19 mouse cellular contexts compared by ENCODE assay signal in the genomic region with DNA sequence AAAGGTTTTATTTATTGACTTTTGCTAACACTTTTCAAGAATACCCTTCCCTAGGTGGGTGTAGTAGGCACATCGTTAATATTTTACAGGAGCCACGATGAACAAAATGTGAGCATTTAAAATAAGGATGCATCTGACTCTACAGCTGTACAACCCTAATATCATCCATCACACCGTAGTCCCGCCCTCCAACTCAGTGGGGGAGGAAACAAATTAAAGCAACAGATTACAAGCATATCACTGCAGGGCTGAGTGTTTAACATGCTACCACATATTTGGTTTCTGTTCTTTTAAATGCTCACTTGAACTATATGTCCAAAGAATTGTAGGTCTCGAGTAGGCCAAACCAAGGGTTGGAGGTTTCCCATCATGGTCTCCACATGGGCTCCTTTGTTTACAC. TPM values are rescaled to one million over a fixed set of nuclear protein-coding genes. Genes with fewer than 3 reads are reported as not detected.
DNase-seq lines count a peak whose midpoint lies in the region; ATAC-seq and TF ChIP-seq lines count a peak whose summit lies in the region.
"Had no signal": no experiment of that assay in that cellular context is flagged by ENCODE, and none has a peak within 500 bp of the region (broad histone marks: within the 10 kb centered on the region; RNA-seq: fewer than 3 reads in every experiment).

No protein-coding gene starts in this region.

- H3K27ac ChIP-seq in hindbrain, embryonic 15.5 days (replicated peaks), result no peak overlapping the region
- H3K27ac ChIP-seq in hindbrain, embryonic 13.5 days, result no peak overlapping the region
- H3K27ac ChIP-seq in midbrain, embryonic 15.5 days, result no peak overlapping the region
- H3K27ac ChIP-seq in midbrain, postnatal 0 days (ENCODE audit: low read depth, low read length), result no peak overlapping the region
- H3K27ac ChIP-seq: forebrain, embryonic 12.5 days; limb, embryonic 13.5 days; liver, embryonic 12.5 days had no signal

- peak overlapping the region; percentile 50; the same call in 1 of the 2 replicates for H3K4me3 ChIP-seq in hindbrain, embryonic 15.5 days
- no peak overlapping the region for H3K4me3 ChIP-seq in hindbrain, embryonic 13.5 days
- H3K4me3 ChIP-seq in midbrain, embryonic 15.5 days, result no peak overlapping the region
- no peak overlapping the region for H3K4me3 ChIP-seq in midbrain, postnatal 0 days (ENCODE audit: low read depth, low read length)

- H3K27me3 ChIP-seq in hindbrain, embryonic 15.5 days, result 0 out of 2 replicates have a peak, but pooled peaks cover 4% of the 10 kb centered on the region
- H3K27me3 ChIP-seq in hindbrain, embryonic 13.5 days, result peaks cover 20% of the 10 kb centered on the region
- H3K27me3 ChIP-seq in midbrain, embryonic 15.5 days (replicated peaks), result peaks cover 8% of the 10 kb centered on the region; the same call in 1 of the 2 replicates
- H3K27me3 ChIP-seq in midbrain, postnatal 0 days (ENCODE audit: insufficient read depth, low read length), result no peaks in the 10 kb centered on the region

- no peak overlapping the region for H3K9ac ChIP-seq in hindbrain, embryonic 15.5 days
- no peak overlapping the region for H3K9ac ChIP-seq in hindbrain, embryonic 13.5 days
- no peak overlapping the region for H3K9ac ChIP-seq in midbrain, embryonic 15.5 days
- no peak overlapping the region for H3K9ac ChIP-seq in midbrain, postnatal 0 days (replicated peaks; ENCODE audit: low read length, poor library complexity, severe bottlenecking)
- H3K9ac ChIP-seq: liver, embryonic 12.5 days had no signal

- no peaks in the 10 kb centered on the region for H3K9me3 ChIP-seq in hindbrain, embryonic 15.5 days
- H3K9me3 ChIP-seq in hindbrain, embryonic 13.5 days, result no peaks in the 10 kb centered on the region
- no peaks in the 10 kb centered on the region for H3K9me3 ChIP-seq in midbrain, embryonic 15.5 days
- no peaks in the 10 kb centered on the region for H3K9me3 ChIP-seq in midbrain, postnatal 0 days (ENCODE audit: low read length)
- H3K9me3 ChIP-seq: forebrain, embryonic 12.5 days; heart, embryonic 10.5 days; limb, embryonic 13.5 days; liver, embryonic 12.5 days had no signal

- no peak; the same call in 1 of the 2 replicates for ATAC-seq in hindbrain, embryonic 15.5 days (ENCODE audit: low FRiP score, low read depth)
- no peak; the same call in 1 of the 2 replicates for ATAC-seq in hindbrain, embryonic 13.5 days (ENCODE audit: low FRiP score)
- 0 out of 2 replicates have a peak, but pooled peaks have one; percentile 16 for ATAC-seq in midbrain, embryonic 15.5 days (replicated peaks)
- ATAC-seq in midbrain, postnatal 0 days (ENCODE audit: low FRiP score), result no peak

- 90% methylated on average over 5 of the region's 5 CpGs for WGBS in hindbrain, embryonic 15.5 days
- WGBS in hindbrain, embryonic 13.5 days, result 95% methylated on average over 5 of the region's 5 CpGs
- WGBS in midbrain, embryonic 15.5 days, result 96% methylated on average over 5 of the region's 5 CpGs
- 95% methylated on average over 5 of the region's 5 CpGs for WGBS in midbrain, postnatal 0 days

- no peak overlapping the region; the same call in 1 of the 2 replicates for H3K4me2 ChIP-seq in hindbrain, embryonic 15.5 days
- no peak overlapping the region for H3K4me2 ChIP-seq in hindbrain, embryonic 13.5 days
- no peak overlapping the region; the same call in 1 of the 2 replicates for H3K4me2 ChIP-seq in midbrain, embryonic 15.5 days
- H3K4me2 ChIP-seq in midbrain, postnatal 0 days (ENCODE audit: low read depth, low read length, poor library complexity, severe bottlenecking), result no peak overlapping the region

- no peak for DNase-seq in midbrain, postnatal 0 days (ENCODE audit: low spot score)
- DNase-seq in B cell, adult 2 months, result peak; percentile 51 to 56
- DNase-seq in induced T-regulatory cell, adult 2 months (ENCODE audit: low read depth), result peak; percentile 34
- no peak for DNase-seq in layer of hippocampus, postnatal 14 days (ENCODE audit: low spot score in 2 of 2)
- DNase-seq: cerebellum, adult 11-12 months; kidney, adult 9 months had no signal

- peaks cover 13% of the 10 kb centered on the region for H3K4me1 ChIP-seq in hindbrain, embryonic 15.5 days (replicated peaks)
- H3K4me1 ChIP-seq in hindbrain, embryonic 13.5 days (replicated peaks), result peaks cover 8% of the 10 kb centered on the region
- H3K4me1 ChIP-seq in midbrain, embryonic 15.5 days, result 0 out of 2 replicates have a peak, but pooled peaks cover 5% of the 10 kb centered on the region
- no peaks in the 10 kb centered on the region for H3K4me1 ChIP-seq in midbrain, postnatal 0 days (ENCODE audit: insufficient read depth, low read length)

- no peak for TF ChIP-seq CTCF in midbrain, postnatal 0 days (IDR thresholded peaks at IDR 0.05)

- no peaks in the 10 kb centered on the region for H3K36me3 ChIP-seq in hindbrain, embryonic 15.5 days
- H3K36me3 ChIP-seq in hindbrain, embryonic 13.5 days, result no peaks in the 10 kb centered on the region
- no peaks in the 10 kb centered on the region for H3K36me3 ChIP-seq in midbrain, embryonic 15.5 days (replicated peaks)
- no peaks in the 10 kb centered on the region for H3K36me3 ChIP-seq in midbrain, postnatal 0 days (ENCODE audit: insufficient read depth, low read length)
- H3K36me3 ChIP-seq: forebrain, embryonic 12.5 days; heart, embryonic 10.5 days; limb, embryonic 13.5 days; liver, embryonic 12.5 days had no signal

RNA-seq across cellular contexts. Expression of a gene that starts 38.7 kb away (rescaled TPM):
- not detected in 2 replicates for polyA plus RNA-seq in hindbrain, embryonic 15.5 days (2015; fragmentation: Nextera tagmentation; extraction: Ambion mirVana)
- not detected in 2 replicates for polyA plus RNA-seq in hindbrain, embryonic 13.5 days (2015; fragmentation: Nextera tagmentation; extraction: Ambion mirVana)
- not detected in 2 replicates for polyA plus RNA-seq in midbrain, embryonic 15.5 days (2015; fragmentation: Nextera tagmentation; extraction: Ambion mirVana)
- 0.05 TPM in 1 of 2 replicates, not detected in the other for total RNA-seq in midbrain, postnatal 0 days (2014; rRNA removed)
- polyA plus RNA-seq in midbrain, postnatal 0 days (2015; fragmentation: Nextera tagmentation; extraction: Ambion mirVana), result not detected in 2 replicates
- total RNA-seq in layer of hippocampus, postnatal 14 days (2021), result not detected
- total RNA-seq: layer of hippocampus, adult 18-20 months; layer of hippocampus, postnatal 36 days; left cerebral cortex, postnatal 10 days had no signal
- polyA plus RNA-seq: cortical plate, adult 2 months; embryonic facial prominence, embryonic 11.5 days; forebrain, embryonic 12.5 days; heart, embryonic 10.5 days; neural tube, embryonic 11.5 days had no signal

Comparison
In these comparisons a context has a peak if more than half of its experiments do, and no peak if none do; other contexts are left out.
1. DNase-seq: peak in B cell, adult 2 months (2 of 2) and induced T-regulatory cell, adult 2 months (single experiment); none in midbrain, postnatal 0 days (single experiment) and layer of hippocampus, postnatal 14 days (0 of 2).